Mouse (Mus musculus): ENCODE measurements around the gene 1700025G04Rik.

- TF ChIP-seq CTCF (IDR thresholded peaks at IDR 0.05; ENCODE audit: low read depth, low read length), result no peak
- TF ChIP-seq TAL1 (conservative IDR thresholded peaks at IDR 0.05; ENCODE audit: low read depth, low read length), result no peak
These were observed 225.6 kb downstream of the 1700025G04Rik start for GRCm38 (mm10) chr1:151864326-151864725.

Data from G1E (cell line).